Mouse (Mus musculus) gastrocnemius, postnatal 10 days (tissue): Measurements from ENCODE around the gene Zdhhc6. TPM values are rescaled to one million over a fixed set of nuclear protein-coding genes. Genes with fewer than 3 reads are reported as not detected.

Source experiments
- DNase-seq: peaks from one replicate; pipeline ENCODE4 v3.0.0; 2021; ENCODE audit warnings: mixed read lengths
- total RNA-seq, 2 experiments: library from RNA; stranded (reverse); gene quantifications; 2 replicates each; pipeline ENCODE4 v1.2.3; 2021

Zdhhc6 gene
- total RNA-seq, 2 experiments from 2014 or later = 19.8 to 26.7 TPM

DNA sequence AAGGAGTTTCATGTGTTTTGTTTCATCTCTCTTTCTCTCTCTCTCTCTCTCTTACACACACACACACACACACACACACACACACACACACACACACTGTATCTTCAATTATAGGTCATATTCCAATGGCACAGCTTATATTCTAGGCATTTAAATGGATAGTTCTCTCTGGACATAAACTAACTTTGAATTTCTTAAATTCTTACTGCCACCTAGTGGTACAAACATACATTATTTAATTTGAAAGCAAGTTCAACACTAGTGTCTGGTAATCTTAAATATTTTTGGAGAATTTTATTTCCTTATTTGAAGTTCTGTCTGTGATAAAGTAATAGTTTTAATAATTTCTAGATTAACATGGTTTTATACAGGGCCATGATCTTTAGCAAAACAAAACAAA lies 10.8 kb downstream of the Zdhhc6 start:
- no peak for DNase-seq

DNA sequence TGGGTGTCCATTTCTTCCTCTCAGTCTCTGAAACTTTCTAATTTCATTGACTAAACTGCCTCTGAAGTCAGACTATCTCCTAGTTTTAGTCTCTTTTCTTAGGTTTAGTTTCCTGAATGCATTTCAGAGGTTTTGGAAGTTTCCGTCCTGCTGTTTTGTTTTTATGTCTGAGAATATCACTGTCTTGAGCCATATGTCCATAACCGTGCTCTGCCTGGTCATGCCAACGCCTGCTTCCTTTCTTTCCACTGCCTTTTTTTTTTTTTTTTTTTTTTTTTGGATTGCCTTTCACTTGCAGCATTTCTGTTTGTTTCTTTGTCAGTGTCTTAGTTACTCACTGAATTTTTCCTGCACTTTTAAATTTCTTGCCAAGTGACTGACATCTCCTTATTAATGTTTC lies 15.3 kb downstream of the Zdhhc6 start:
- DNase-seq = no peak

DNA sequence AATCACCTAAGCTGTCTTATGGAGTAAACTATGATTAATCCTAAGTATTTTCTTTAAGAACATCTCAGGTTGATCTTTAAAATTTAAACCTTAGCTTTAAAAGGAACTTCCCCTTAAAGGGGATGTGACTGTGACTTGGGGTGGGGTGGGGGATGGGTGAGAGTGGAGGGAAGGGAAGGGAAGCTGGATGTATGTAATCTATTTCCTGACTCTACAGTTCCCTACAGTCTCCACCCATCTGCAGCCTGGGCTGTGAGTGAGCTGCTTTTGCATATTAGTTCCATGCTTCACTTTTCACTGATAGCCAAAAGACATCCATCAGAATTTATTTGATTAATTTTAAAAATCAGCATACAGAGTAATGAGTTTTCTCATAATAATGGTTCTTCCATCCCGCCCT lies 16.5 kb downstream of the Zdhhc6 start:
- DNase-seq = no peak

DNA sequence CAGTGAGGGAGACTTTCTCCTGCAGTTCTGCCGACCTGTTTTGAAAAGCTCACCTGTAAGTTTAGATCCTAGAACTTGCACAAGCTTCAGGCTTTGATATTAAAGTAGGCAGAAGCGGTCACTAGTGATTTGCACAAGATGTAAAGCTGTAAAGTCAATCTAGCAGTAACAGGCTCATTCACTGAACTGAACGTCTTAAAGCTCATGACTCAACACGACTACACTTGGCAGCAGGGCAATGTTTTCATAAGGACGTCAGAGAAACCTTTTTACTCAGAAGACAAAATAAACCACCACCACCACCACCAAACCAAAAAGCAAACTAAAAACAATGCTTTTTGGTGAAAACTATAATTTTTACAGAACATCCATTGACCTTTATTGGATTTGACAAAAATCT lies 17.9 kb downstream of the Zdhhc6 start:
- DNase-seq = no peak

DNA sequence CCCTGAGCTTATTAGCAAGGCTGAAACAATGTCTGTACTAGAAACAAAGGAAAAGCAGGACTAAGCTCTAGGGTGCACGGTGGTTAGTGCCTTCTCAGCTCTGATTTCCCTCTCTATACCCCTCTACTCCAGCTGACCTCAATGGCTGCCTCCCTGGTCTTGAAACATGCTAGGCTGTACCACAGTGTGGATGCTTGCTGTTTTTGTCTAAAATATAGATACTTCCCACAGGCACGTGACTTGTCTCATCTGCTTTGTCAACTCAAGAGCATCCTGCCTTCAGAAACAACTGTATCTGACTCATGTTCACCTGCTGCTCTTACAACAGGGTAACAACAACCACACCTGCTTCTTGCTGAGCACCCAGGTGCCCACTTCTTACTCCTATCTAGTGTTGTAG lies 18.3 kb downstream of the Zdhhc6 start:
- no peak for DNase-seq

DNA sequence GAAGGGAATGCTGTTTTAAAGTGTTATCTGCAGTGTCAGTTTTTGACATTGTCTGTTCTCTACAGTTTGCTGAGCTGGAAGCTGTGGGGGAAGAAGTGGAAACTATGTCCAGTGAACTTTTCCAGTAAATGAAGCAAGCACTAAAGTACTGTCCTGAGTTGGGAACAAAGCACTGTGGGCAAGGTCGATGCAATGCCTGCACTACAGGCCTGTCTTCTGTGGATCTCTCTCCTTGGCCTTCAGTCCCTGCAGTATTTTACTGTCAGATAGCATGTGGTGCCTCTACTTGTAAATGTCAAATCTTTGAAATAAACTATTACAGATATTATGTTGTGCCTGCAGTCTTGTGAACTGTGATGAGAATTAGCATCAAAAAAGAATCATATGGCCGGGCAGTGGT lies 19.5 kb downstream of the Zdhhc6 start:
- no peak for DNase-seq

DNA sequence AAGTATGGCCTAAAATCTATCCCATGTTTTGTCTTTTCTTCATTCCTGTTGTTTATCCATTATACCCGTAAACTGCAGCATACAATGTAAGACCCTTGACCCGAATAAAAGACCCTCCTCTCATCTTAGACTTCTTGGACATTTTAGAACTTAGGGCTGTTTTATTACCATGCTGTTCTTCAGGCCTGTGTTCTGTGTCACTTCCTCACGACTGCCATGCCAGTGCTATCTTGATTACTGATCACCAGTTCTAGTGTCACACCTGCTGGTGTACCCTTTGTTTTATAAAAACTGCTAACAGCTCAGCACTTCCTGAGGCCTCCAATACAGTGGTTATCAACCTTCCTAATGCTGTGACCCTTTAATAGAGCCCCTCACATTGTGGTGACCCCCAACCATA lies 20.3 kb downstream of the Zdhhc6 start:
- DNase-seq = no peak

DNA sequence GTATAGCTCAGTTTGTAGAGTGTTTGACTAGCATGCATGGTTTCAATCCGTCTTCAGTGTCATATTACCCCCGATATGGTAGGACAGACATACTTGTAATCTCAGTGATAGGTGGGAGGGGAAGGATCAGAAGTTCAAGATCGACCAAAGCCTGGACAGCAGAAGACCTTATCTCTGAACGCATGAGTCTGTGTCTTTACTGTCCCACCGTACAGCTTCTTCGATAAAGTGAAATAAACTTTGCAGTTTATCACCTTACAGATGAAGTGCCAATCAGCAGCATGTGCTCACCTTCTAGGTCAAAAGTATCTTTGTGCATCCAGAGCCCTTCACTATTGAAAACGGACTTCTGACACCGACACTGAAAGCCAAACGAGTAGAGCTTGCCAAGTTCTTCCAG lies 20.8 kb downstream of the Zdhhc6 start:
- no peak for DNase-seq

DNA sequence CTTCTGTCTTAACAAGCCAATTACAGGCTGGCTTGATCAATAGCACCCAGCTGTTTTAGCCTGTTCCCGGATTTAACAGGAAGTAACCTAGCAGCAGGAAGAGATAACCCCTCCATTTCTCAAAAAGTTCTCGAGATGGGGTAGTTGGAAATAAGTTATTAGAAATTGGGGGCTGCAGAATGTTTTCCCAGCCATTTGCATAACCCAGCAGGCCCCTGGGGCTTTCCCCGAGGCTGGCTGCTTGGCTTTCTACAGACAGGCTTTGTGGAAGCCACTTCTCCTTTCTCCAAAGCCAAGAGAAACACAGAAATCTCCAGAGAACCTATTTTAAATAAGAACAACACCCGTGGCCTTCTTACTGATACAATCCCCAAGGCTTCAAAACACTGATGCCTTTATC lies 22.7 kb downstream of the Zdhhc6 start:
- no peak for DNase-seq

DNA sequence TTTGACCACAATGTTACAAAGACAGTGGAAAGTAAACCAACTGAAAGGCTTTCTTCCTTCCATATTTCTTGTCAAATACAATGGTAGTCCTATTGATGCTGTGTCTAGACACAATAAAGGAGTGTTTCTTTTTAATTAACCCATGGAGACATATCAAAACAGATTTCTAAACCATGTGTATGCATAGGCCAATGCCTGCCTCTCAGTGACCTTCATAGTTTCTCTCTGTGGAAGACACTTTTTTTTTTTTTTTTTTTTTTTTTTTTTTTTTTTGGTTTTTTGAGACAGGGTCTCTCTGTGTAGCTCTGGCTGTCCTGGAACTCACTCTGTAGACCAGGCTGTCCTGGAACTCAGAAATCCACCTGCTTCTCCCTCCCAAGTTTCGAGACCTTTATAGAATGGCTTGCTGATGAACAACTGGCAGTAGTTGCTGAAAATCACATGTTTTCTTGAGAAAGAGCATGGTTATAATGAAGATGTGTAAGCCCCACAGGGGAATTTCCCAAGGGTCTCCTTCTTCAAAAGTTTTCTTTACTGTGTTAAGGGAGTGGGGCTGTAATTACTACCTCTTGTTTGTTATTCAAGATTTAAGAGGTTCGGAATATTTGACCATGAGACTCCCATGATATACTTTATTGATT lies 23.5 kb downstream of the Zdhhc6 start:
- DNase-seq = no peak

DNA sequence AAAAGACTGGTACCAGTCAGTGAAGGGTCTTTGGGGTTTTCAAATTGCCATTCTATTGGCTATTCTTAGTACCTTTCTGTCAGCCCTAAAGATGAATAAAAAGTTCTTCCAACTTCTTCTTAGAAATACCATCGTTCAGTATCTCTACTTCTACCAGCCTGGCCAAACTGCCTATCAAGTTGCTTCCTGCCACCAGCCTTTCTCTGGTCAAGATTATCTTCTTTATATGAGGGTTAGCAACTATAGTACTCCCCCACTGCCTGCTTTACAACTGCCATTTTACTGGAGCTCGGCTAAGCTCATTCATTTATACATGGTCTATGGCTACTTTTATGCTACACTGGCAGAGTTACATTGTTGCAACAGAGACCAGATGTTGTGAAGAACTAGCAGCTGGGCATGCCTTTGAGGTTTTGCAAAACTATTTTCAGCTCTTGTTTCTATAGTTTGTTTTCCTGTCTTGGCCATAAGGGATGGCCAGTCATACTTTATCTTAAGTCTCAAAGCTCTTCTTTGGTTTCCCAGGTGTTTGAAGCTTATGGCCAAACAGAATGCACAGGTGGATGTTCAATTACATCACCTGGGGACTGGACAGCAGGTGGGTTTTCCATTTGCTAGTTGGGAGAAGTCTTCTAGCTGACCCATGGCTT lies 25.1 kb downstream of the Zdhhc6 start:
- no peak for DNase-seq

DNA sequence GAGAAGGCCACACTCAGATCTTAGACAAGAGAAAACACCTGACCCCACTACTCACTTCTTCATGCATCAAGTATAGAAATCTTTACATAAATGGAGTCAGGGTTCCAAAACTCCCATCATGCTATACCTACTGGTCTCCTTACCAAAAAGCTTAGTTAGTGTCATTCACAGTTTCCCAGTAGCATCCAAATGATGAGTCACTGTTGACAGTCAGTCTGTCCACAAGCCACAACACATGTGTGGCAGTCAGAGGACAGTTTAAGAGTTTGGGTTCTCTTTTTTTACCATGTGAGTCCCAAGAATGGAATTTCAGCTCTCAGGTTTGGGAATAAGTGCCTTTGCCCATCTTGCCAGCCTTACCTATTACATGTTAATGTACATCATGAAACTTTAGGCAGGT lies 26.9 kb downstream of the Zdhhc6 start:
- DNase-seq = no peak

DNA sequence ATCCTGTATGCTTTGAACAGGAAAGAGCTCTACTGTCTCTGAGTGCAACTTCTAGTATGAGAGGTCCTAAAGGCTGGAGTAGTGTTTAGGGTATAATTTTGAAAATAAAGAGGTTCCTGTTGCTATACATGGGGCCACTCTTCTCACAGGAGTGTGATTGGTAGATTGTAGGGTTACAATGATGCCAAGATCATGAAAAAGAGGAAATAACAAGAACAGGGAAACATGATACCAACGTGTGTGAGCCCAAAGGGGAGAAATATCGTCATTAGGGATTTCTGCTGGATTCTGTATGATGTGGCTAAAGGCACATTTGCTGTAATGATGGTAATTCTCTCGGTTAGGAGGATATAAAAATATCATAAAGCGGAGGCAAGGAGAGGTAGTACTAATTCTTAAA lies 29.8 kb downstream of the Zdhhc6 start:
- DNase-seq = no peak

DNA sequence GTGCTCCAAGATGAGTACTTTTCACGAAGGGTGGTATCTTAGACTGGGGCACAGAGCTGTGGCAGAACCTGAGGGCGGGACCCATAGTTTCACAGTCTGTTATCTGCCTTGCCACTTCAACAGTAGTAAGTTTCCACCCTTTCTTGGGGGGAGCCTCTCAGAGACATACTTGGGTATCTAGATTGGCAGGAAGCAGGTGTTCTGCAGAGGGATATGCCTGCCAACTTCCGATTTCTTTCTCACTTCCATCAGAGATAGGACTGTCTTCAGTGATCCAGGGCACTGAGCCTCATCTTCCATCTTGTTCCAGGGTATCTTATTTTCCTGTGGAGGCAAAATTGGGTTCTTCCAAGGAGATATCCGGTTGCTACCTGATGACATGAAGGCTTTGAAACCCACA lies 31.7 kb downstream of the Zdhhc6 start:
- DNase-seq = no peak

DNA sequence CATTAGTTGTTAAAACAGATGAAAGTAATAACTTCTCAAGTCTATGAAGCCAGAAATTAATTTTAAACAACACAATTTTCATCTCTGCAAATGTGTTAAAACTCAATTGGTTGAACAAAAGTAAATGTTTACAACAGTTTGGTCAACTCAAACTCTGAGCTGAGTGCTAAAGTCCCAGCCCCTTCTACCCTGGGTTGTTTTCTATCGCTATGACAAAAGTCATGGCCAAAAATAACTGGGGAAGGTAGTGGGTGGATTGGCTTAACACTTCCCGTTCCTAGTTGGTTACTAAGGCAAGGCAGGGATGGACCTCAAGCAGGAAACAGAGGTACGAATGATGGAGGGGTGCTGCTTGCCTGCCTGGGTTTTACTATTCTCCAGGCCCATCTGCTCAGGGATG lies 39.1 kb downstream of the Zdhhc6 start:
- DNase-seq = no peak

DNA sequence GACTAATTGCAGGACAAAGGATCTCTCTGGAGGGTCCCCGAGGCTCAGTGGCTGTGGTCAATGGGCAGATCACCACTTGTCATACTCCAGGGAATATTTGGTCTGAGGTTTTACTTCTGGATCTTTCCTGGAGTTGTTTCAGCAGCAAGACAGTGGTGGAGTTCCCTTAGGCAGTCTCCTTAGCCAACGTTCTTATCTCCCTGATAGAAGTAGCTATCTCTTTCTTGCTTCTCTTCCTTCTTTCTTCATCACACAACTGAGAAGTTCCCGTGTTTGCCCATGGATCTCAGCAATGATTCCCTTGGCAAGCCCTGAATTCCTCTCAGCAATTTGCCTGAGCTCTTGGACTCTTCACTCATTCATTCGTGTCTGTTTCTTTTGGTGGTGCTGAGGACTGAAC lies 39.7 kb downstream of the Zdhhc6 start:
- DNase-seq = no peak

DNA sequence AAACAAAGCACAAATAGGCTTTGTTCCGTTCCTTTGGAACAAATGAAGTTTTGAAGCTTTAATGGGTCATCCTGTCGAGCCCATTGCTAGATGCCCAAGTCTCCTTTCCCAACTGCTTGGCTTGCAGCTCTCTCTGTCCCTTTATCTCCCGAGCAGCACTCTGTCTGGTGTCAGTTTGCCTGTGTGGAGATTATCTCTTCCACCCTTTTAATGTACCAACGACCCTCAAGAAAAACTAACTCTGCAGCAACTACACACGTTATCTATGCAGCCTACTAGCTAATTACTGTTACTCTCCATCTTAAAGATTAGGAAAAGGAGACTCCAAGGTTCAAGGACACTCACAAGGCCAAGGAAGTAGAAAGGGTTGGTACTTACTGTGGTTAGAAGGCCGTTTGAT lies 42.5 kb downstream of the Zdhhc6 start:
- no peak for DNase-seq

DNA sequence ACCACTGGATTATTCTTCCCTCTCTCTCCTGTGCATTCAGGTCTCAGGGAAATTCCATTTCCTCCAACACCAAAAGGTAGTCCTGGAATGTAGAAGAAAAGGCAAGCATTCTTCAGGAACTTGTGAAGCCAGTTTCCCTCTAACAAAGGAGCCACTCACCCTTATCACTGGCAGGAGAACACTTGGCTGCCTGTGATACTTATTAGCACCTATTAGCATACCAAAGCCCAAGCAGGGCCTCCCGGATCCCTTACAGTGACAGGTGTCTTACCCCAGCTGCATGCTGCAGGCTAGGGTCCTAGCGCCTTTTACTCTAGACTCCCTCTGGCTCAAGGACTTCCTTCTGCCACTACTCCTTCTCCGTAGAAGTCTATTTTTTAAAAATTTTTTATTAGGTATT lies 44.4 kb downstream of the Zdhhc6 start:
- DNase-seq = no peak

DNA sequence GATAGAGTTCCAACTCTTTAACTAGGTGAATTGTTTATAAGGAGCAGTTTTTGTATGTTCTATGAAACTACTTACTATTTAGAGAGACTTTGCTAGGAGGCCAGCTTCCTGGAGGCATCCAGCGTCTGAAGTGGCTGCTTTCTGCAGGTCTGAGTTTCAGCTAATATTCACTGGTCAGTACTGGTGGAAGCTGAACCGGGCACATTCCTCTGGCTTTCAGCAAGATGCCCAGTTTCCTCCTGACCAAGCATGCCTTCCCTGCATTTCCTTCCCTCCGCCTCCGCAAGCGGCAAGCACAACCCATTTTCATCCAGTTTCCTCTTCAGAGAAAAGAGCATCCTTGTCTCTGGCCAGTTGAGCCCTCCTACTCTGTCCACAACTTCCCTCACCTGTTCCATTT lies 46.8 kb downstream of the Zdhhc6 start:
- no peak for DNase-seq

DNA sequence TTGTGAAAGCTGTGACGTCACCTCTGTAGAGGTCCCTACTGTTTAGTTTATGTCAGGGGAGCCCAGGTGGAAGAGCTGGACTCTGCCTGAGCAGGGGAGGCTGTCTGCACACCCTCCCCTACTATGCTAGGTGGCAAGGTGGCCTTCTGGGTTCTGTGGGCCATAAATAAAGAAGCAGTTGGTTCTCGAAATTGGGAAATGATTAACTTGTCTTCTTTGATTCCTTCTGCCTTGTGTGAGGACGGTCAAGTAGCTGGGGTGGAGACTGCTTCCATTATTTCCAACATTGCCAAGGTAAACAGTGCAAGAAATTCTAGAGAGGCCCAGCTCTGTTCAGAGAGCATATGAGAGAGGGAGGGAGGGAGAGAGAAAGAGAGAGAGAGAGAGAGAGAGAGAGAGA lies 47.7 kb downstream of the Zdhhc6 start:
- no peak for DNase-seq

DNA sequence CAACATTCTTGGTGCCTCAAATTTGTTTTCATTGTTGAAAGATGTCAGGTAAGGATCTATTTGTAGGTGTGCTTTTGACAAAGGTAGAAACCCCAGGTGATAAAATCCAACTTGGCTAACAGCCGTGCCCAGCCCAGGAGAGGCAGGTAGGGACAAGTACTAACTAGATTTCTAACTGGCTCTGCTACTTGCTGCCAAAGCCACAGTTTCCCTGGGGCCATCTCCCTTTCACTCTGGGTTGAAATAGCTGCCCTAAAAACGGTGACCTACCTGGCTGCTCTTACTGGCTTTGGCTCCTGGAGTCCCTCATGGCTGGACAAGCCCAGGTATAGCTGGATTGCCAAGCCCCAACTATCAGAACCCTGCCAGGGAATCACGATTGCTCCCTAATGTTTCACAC lies 49.0 kb downstream of the Zdhhc6 start:
- DNase-seq = no peak

DNA sequence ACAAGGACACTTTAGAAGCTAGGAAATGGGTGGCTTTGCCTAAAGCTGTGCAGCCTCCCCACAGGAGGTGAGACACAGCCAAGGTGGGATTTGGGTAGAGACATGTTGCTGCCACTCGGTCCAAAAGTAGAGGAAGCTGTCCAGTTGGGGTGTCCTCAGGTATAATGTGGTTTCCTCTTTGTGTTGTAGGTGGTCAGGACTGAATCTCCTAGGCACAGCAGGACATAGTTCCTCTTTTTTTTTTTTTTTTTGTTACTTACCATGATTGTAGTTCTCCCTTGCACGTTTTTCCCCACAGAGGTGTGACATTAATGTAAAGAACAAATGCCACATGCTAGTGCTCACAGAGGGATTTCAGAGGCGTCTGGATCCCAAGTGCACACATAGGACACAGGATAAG lies 50.6 kb downstream of the Zdhhc6 start:
- DNase-seq = no peak

DNA sequence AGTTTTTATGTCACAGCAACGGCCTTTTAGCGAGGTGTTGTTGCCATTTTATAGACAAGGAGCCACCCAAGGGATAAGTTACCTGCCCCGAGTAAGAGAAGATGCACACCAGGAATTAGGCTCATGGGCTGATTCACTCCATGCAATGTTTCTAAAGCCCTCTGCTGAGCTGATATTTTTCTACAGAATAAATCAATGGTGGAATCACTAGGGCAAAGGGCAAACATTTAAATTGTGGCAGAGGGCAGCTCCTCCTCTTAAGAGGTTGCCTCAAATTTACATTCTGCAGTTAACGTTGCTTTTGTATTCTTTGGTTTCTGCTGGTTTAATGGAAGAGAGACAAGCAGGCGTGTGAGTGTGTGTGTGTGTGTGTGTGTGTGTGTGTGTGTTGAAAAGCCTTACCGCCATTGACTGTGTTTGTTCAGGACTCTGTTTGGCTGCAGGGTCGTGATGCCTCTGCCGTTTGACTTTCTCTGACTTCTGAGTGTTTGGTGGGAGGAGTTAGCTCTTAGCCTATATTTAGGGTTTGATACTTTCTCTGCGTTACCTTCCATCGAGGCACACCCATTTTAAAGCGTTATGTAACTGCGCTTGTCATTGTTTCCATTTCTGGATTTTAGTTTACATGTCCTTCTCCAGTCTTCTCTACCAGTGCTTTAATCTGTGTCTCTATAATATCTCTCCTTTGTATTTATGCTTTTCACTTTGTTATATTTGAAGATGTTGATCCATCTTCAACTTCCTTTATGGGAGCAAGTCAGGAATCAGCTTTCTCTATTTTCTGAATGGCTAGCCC lies 55.2 kb downstream of the Zdhhc6 start:
- DNase-seq = no peak

DNA sequence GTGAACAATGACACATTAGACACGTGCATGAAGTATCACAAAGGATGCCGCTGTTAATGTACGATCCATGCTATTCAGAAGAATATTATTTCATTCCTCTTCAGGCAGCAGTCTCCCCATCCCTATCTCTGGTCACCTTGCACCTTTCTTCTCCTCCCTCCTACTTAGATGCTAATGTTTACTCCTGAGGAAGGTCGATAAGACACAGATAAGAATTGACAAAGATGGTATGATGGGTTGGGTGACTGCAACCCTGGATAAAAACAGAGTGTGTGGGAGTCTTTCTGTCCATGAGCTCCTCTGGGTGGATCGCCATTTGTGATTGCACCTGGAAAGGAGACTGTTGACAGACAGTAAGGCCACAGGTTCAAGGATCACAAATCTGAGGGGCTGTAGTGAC lies 57.3 kb downstream of the Zdhhc6 start:
- no peak for DNase-seq
